Mouse (Mus musculus): ENCODE data around the gene Ankrd55.

DNA sequence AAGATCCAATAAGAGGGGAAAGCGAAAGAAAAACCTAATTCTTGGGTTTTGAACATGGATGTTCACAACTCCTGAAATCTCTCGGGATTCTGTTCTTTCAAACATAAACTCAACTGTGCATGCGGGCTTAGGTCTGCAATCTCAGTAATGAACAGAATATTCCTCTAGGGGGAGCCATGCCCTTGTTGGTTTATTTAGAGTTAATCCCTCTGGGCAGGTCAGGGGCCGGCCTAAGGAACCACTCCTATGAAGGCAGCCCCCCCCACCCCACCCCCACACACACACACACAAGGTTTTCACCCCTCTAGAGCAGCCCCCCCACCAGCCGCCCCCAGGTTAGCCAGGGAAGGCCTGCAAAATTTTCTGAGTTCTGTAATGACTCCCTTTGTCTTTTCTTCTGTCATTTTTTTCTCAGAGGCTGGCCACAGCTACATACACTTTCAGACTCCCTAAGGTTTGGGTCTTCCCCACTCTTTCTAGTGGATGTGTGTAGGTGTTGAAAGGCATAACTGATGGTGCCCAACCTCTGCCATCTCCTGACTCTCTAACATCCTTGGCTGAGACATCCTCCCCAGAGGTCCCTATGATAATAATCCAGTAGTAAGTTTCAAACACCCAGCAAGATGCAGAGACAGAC, 16.2 kb upstream of the Ankrd55 start:
- TF ChIP-seq CTCF (IDR thresholded peaks at IDR 0.05; ENCODE audit: low read depth, low read length) (peak; percentile 26), POLR2A (IDR thresholded peaks at IDR 0.05; ENCODE audit: insufficient read depth, low read length) (no peak), EP300 (IDR thresholded peaks at IDR 0.05; ENCODE audit: insufficient read depth, low read depth, low read length) (no peak)
